Mouse (Mus musculus): ENCODE data around the gene Zfp386.
"Not testable (repeated sequence)": the region's sequence is repeated elsewhere in the genome, so short reads cannot be mapped to it uniquely, and the experiment has no call there.

The Zfp386 gene

DNA sequence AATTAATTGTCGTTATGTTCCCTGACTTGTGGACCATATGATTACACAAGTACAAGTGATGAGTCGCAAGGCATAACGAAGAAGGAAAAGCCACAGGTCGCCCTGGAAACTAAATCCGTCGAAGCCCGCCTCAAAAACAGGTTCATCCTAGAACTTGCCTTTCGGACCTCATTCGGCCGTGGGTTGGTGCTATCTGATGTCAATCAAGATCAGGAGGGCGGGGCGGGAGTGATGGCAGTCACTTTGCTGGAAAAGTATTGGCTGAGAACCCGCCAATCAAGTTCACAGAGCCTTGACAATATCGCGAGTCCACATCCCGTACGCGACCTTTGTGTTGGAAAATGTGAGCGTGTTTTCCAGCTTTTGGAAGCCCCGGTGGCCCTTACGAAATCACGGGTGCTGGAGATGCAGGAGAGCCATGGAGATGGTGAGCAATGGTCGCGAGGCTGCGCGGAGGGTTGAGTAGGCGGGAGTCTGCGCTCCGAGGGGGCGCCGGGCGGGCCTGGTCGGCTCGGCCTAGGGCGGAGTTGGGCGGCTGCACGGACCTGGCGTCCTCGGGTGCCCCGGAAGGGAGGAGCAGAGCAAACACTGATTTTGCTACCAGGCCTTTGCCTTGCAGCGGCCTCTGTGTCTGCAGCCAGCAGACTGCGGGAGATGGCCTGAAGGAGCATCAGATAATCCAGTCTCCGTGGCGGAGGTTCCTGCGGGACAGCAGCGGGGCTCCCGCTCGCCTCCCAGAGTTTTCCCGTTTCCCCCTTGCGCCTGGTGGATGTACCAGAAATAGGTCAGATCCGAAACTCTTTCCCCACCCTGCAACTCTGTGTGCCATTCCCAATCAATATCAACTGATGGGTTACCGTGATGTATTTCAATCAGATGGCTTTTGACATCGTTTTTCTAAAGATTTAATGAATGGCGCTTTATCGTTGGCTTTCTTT lies at the start of gene Zfp386:
Gene Zfp386 (plus strand): TSS at position 285 of the 938 bp plus-strand sequence.
- in situ Hi-C loops (cut with MboI): no loop called here

DNA sequence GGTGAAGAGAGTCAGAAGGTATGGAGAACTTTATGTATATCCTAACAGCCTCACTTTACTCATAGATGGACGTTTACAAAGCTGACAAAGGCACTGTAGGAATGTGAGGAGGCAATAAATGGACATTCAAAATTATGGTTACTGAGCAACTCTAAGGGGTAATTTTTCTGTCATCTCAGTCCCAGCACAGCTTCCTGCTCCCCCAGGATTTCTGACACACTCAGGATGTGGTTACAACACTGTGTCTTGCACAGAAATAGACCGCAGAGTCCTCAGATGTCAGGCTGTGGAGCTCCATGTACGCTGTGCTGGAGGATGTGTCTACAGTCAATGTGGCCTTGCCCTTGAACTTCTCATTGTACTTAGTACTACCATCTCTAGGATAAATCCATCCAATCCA lies 47.7 kb upstream of the Zfp386 start:
- in situ Hi-C loops (cut with MboI): not testable (repeated sequence)

DNA sequence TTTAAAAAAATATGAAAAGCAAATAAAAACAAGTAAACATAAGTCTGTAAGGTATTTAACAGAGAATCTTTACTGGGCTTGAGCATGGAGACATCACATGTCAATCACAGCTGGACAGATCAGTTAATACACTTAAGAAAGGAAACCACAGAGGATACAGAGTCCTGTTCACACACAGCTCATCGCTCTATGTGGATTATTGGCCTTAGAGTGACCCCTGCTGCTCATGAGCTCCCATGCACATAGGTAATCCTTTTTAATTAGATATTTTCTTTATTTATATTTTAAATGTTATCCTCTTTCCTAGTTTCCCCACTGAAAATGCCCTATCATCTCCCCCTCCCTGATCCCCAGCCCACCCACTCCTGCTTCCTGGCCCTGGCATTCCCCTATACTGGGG lies 44.6 kb upstream of the Zfp386 start:
- in situ Hi-C loops (cut with MboI): not testable (repeated sequence)

DNA sequence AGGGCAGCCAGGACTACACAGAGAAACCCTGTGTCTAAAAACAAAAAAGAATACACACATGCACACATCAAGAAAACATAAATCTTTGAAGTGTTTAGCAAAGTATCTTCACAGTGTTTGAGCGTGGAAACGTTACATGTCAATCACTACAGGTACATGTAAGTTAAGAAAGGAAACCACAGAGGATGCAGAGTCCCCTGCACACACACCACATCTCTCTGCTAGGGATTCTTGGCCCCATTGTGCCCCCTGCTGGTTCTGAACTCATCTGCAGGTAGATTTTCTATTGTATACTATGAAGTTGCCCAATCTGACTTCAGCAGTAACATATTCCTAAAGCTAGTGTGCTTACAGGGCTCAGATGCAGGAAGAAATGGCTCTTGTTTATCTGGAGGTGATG lies 36.7 kb upstream of the Zfp386 start:
- in situ Hi-C loops (cut with MboI): no loop called here

DNA sequence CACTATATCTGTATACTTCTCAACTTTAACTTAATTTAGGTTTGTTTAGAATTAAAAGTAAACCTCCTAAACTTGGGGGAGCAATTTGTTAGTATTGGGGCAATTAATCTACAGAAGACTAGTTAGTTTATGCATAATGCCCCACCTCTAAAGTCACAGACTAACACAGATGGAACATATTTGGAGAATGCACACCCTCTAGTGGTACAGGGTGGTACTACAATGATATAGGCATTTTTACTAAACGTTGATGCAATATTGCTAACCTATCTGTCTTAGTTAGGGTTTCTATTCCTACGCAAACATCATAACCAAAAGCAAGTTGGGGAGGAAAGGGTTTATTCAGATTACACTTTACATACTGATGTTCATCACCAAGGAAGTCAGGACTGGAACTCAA lies 19.4 kb upstream of the Zfp386 start:
- in situ Hi-C loops (cut with MboI): no loop called here

DNA sequence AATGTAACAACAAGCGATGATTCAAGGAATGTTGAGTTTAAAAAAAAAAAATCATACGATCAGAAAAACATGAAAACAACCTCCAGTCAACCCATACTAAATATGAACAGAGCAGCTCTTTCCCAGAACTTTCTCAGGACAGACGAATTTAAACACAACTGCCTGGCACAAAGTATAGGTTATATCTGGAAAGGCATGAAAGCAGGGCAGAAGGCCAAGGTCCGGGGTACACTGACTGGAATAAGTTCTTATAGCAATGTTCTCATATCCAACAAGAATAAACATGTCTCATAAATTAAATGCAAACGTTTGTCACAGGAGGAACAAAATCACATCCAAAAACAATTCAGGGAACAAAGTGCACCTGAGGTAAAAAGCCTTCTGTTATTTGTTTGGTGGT lies 12.2 kb upstream of the Zfp386 start:
- in situ Hi-C loops (cut with MboI): no loop called here

DNA sequence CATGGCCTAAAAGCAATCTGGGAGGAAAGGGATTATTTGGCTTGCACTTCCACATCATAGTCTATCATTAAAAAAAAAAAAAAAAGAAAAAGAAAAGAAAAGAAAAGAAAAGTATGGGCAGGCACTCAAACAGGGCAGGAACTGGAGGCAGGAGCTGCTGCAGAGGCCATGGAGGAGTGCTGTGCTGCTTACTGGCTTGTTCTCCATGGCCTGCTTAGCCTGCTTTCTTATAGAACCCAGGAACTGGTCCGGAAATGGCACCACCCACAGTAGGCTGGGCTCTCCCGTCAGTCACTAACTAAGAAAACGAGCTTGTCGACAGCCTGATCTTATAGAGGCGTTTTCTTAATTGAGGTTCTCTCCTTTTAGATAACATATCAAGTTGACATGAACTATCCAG lies 2.7 kb upstream of the Zfp386 start:
- in situ Hi-C loops (cut with MboI): no loop called here

DNA sequence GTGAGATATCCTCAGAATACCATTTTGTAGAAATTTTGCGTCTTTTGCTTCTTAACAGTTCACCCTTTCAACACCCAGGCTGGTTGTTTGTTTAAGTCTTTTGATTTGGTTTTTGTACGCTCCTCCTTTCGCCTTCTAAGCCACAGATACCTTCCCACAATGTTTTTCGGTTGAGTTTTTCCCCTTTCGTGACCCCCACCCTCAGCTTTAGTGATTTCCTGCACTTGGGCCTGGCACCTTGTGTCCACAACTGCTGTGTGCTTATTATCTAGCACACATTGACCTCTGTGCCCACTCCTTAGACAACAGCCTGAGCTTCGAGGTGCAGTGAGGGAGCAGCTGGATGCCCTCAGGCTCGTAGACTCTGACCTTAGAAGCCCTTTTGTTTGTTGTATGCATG lies 1.2 kb downstream of the Zfp386 start:
- in situ Hi-C loops (cut with MboI): no loop called here

DNA sequence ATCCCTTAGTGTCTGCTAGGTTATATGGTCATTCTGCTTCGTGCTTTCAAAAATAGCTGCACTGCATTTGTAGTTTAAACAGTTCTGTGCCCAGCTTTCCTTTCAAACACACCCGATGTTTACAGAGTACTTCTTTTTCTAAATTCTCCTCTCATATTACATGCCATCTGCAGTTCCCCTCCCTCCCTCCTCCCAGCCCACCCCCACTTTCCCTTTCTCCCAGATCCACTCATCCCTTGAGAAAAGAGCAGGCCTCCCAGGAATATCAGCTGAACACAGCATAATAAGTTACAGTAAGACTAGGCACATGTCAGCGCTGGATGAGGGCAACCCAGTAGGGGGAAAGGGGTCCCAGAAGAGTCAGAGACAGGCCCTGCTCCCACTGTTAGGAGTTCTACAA lies 1.7 kb downstream of the Zfp386 start:
- in situ Hi-C loops (cut with MboI): no loop called here

DNA sequence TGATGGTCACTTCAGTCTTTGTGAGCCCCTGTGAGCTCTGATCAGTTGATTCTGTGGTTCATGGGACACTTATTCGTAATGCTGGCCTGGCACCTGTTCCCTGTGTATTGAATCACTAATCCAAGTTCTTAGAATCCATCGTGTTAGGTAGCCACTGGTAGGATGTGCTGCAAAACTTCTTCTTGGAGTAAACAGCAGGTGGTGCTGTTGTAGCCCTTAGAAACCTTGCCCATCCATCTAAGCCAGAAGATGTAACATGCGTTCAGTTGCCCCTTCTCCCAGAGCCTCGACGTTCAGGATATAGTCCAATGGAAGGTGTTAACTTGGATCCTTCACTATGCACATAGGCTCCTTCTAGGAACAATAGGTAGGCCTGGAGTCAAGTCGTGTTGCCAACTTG lies 2.2 kb downstream of the Zfp386 start:
- in situ Hi-C loops (cut with MboI): loop anchor here (10.0 kb wide), 1 partner anchor 155 kb away; no protein-coding TSS in a partner anchor

DNA sequence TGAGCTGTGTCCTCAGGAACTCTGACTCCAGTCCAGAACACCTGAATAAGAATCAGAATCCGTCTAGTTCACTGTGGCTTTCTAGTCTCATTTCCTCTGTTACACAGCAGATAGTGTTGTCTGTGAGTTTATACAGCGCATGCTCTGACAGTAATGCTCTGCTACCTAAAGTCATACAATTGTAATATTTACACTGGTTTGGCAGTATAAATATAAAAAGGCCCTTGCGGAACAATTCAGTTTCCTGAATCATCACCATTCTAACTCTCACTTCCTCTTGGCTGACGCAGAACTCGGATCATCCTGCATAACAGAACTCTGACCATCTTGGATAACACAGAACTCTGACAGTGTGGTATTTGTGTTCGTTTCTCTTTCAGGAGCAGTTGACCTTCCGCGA lies 6.8 kb downstream of the Zfp386 start:
- in situ Hi-C loops (cut with MboI): loop anchor here (10.0 kb wide), 1 partner anchor 150 kb away; no protein-coding TSS in a partner anchor

DNA sequence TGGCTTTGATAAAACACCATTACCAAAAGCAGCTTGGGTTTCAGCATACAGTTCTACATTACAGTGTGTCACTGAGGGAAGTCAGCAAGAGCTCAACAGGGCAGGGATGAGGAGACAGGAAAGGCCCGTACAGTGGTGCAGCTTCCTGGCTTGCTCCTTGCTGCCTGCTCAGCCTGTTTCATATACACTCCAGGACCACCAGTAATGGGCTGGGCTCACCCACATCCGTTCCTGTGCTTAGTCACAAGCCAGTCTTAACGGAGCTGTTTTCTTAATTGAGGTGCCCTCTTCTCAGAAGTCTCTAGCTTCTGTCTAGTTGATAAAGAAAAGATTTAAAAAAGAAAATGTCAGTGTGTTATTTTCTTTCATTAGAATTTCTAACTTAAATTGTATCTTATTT lies 8.6 kb downstream of the Zfp386 start:
- in situ Hi-C loops (cut with MboI): loop anchor here (10.0 kb wide), 1 partner anchor 149 kb away; no protein-coding TSS in a partner anchor

DNA sequence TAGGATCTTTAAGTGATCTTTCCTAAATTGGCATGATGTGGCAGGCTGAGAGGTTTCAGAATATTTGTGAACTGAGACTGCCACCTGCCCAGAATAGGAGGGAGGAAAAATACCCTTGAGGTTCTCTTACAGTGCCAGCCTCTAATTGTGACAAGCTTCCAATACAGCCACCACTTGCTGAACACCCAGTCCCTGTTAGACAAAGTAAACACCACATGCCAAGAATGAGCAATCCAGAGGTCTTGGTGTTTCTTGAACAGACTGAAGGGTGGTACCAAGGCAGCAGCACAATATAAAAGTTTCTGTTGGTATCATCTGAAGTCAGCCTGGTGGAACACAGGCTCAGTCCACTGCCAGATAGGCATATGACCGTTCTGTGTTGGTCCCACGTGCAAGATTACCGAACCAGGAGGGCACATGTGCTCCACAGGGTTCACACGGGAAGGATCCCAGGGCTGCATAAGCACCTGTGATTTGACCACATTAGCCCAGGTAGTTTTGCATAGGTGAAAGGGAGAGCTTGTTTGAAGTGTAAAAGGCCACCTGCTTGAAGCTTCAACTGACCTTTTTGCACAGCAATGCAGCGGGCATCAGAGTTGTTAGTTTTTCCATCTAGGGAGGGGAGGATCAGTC lies 14.2 kb downstream of the Zfp386 start:
- in situ Hi-C loops (cut with MboI): no loop called here

DNA sequence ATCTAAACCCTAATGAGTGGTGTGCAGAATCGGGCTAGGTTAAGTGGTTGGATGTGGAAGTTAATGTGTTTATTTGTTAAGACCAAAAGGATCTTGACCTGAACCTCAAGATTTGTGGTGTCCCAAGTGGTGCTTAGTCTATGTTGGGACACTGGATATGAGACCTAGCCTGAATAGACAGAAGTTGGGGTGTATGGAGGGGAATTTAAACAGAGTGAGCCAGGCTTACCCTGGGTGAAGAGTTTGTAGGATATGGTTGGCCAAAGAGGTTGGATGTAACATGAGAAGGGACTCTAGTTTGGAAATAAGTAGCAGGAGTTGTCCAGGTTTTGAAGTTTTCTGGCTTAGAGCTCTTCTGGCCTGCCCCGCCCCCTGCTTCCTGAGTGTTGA lies 14.7 kb downstream of the Zfp386 start:
- in situ Hi-C loops (cut with MboI): no loop called here

DNA sequence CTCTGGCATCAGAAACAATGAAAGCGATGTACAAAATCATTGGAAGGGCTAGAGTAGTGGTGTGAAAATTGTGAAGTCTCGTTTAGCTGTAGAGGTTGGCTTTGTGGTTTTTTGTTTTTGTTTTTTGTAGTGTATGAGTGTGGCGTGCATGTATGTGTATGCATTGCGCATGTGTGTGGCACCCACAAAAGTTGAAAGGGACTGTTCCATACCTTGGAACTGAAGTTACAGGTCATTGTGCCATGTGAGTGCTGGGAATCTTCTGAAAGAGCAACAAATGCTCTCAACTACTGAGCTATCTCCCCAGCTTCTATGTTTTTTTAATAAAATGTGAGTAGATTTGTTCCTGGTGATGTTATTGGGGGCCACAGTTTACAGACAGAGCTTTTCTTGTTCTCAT lies 15.5 kb downstream of the Zfp386 start:
- in situ Hi-C loops (cut with MboI): no loop called here

DNA sequence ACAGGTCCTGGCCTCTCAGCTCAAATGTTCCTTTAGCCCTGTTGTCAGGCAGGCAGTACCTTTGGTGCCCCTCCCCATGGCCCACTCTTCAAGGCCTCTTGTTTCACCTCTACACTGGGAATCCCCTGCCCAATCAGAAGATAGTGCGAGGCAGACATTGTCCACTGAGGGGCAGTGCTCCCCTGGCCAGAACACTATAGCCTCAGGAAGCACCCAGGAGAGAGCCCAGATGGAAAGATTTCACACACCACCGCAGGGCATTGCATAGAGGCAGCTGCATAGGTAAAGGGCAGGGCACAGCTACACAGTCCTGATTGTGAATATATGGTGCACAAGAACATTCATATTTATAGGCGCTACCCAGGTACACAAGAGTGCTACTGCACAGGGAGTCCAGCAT lies 23.5 kb downstream of the Zfp386 start:
- in situ Hi-C loops (cut with MboI): no loop called here

DNA sequence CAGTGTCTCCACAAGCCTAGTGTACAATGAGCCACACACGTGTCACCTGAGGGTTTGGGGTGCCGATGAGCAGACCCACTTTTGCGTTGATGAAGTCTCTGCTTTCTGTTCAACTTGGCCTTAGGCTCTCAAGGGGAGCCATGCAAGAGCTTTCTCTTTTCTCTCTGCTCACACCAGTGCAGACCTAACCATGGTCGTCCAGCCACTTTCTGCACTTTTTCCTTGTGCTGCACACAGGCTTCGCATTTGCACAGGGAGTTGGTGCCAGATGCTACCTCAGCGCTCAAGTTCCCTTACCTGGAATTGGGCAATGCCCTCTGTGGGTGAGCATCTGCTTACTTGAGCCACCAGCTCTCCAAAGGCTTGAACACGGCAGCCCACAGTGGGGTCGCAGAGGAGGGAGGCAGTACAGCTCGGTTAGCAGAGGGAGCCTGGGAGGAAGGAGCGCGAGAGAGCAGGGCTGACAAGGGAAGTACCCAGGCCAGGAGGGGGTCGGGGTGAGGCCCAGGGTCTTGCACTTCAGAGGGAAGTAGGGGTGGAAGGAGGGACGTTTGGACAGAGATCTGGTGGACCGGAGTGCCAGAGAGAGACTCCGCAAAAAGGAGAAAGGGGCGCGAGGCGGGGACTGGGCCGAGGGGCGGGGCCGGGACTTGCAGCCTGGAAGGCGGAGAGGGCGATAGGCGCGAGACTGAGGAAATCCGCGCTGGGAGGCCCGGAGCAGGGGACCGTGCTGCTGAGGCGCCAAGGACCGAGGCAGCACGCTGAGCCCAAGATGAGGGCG lies 29.7 kb downstream of the Zfp386 start, which contains the start of gene Vipr2:
Gene Vipr2 (plus strand): TSS at position 653 of the 781 bp plus-strand sequence.
- in situ Hi-C loops (cut with MboI): no loop called here

DNA sequence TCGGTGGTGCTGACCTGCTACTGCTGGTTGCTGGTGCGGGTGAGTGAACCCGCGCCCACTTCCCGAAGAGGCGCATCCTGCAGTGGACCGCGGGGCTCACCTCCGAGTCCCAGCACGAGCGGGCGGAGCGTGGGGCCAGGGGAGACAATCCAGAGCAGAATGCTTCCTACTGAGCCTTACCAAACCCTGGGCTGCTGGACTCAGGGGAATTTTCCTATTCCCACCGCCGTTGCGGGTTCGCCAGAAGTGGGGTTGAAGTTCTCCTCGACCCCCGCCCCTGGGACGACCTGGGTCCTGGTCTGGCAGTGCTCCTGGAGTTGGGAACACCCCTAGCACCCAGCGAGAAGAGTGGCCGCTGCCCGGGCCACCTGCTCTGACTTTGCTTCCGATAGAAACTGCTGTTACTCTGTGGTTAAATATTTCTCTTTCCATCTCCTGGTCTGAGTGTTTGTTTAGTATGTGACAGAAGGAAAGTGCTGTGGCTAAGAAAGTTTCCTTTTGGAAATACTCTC lies 30.4 kb downstream of the Zfp386 start:
- in situ Hi-C loops (cut with MboI): no loop called here

DNA sequence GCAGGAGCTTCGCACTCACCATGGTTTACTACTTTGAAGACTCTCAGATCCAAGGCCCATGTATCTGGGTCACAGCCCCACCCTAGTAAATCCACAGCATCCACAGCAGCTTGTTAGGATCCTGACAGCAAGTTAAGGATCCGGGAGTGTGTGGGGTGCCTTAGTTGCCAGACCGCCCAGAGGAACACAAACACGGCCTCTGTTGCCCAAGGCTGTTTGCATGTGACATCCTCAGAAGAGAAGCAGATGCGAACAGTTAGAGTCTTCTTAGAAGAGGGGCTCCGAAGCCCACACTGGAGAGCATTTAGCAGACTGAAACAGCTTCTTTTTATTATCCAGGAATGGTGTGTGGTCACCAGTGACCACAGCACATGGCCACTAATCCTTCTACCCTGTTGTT lies 35.6 kb downstream of the Zfp386 start:
- in situ Hi-C loops (cut with MboI): no loop called here

DNA sequence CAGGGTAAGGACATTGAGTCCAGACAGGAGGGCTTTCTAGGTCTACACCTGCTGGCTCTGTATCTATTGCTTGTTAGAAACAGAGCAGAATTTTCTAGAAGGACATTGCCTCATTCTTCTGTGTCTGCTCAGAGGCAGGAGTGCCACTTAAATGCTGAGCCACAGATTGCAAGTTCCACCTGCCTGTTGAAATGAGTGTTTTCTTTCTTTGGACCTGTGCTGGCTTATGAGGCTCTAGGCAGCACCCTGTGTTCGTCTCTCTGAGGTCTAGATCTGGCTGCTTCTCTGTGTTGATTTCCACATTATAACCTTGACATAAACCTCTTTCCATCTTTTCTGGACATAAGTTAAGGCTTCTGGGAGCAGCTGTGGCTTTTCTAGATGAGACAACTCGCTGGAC lies 36.8 kb downstream of the Zfp386 start:
- in situ Hi-C loops (cut with MboI): no loop called here

DNA sequence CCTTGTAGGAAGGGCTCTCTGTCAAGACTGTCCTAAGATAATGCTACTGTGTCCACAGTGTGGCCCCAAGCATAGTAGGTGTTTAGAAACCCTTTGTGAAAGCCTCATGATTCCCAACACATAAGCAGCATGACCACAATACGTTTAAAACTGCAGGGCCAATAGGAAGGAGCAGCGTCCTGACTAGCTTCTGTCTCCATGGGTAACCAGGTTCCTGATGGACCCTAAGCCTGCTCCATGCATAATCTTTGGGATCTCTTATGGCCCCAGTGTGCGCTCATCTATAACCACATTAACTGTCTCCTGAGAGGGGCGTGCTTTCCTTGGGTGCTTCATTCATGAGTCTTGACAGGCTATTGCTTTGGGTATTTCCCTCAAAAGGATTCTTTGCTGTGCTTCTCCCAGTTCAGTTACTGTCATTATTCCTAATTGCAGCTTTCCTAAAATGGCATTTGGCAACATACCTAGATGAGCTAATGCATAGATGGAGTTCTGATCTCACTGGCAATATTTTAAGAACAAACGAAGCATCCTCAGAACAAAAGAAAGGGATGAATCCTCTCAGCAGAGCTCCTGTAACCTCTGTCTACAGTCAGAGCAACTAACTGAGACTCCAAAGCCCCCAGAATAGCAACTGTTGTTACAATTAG lies 39.6 kb downstream of the Zfp386 start:
- in situ Hi-C loops (cut with MboI): no loop called here

DNA sequence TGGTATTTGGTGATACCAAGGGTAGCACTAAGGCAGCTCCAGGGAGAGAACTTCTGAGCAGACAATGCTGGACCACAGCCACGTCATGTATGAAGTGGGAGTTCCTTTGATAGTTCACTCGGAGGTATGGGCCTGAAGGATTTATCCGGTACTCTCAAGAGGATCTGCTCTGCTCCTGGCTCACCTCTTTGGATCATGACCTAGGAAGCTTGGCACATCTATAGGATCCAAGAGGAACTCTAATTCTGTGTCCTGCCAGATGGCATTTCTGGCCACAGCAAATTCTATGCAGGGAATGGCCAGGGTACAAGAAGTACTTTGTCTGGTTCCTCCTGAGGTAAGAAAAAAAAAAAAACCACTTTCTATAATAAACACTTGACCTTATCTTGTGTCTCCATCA lies 42.3 kb downstream of the Zfp386 start:
- in situ Hi-C loops (cut with MboI): no loop called here
